Mouse (Mus musculus) midbrain, embryonic 16.5 days (tissue): ENCODE measurements around the gene Fcamr. TPM values are rescaled to one million over a fixed set of nuclear protein-coding genes. Genes with fewer than 3 reads are reported as not detected.

Experiments used
- ATAC-seq: fragments of 200-750 bp; cut with Nextera tagmentation; 2 replicates; pipeline ENCODE4 v1.8.0; 2017; ENCODE audit warnings: moderate TSS enrichment
- H3K27ac ChIP-seq: fragments of 300-500 bp; sonication (generic); 2 replicates; pipeline ENCODE4 v1.5.1; 2014; ENCODE audit warnings: mild to moderate bottlenecking, low read length, mixed read lengths
- H3K27me3 ChIP-seq: fragments of 300-500 bp; sonication (generic); 2 replicates; pipeline ENCODE4 v1.6.1; 2014; ENCODE audit warnings: low read depth, low read length, mixed read lengths; ENCODE audit not compliant: control insufficient read depth, insufficient read depth
- H3K36me3 ChIP-seq: fragments of 300-500 bp; sonication (generic); 2 replicates; pipeline ENCODE4 v1.6.1; 2014; ENCODE audit warnings: mild to moderate bottlenecking, low read length, moderate library complexity, mixed read lengths; ENCODE audit not compliant: control insufficient read depth, insufficient read depth
- H3K4me1 ChIP-seq: fragments of 300-500 bp; sonication (generic); 2 replicates; pipeline ENCODE4 v1.6.1; 2014; ENCODE audit warnings: mild to moderate bottlenecking, low read length, mixed read lengths; ENCODE audit not compliant: control insufficient read depth, insufficient read depth
- H3K4me2 ChIP-seq: fragments of 300-500 bp; sonication (generic); 2 replicates; pipeline ENCODE4 v1.6.1; 2014; ENCODE audit warnings: mild to moderate bottlenecking, low read length, mixed read lengths
- H3K4me3 ChIP-seq: fragments of 300-500 bp; sonication (generic); 2 replicates; pipeline ENCODE4 v1.5.1; 2014; ENCODE audit warnings: low read depth, mild to moderate bottlenecking, low read length, moderate library complexity, mixed read lengths
- H3K9ac ChIP-seq: fragments of 300-500 bp; sonication (generic); 2 replicates; pipeline ENCODE4 v1.6.1; 2014; ENCODE audit warnings: low read depth, low read length, mixed read lengths
- H3K9me3 ChIP-seq: fragments of 300-500 bp; sonication (generic); replicated peaks from 2 replicates; pipeline ENCODE4 v1.6.1; 2014; ENCODE audit warnings: mild to moderate bottlenecking, low read length, mixed read lengths; ENCODE audit not compliant: control insufficient read depth, poor library complexity, severe bottlenecking
- WGBS: fragments of 180-500 bp; shearing (Covaris S2); extraction: QIAGEN DNeasy Blood & Tissue Kit; methylation state at CpG from one replicate; pipeline ENCODE4 v1.1.7; 2014; 5-methylcytosine and 5-hydroxymethylcytosine counted together
- polyA plus RNA-seq: library from polyadenylated mRNA; unstranded; fragments of >200 nt; fragmentation: Nextera tagmentation; extraction: Ambion mirVana; gene quantifications from 2 replicates; pipeline ENCODE4 v1.2.1, GENCODE M21; 2015

The Fcamr gene
- polyA plus RNA-seq, 1 experiment from 2014 or later: not detected

DNA sequence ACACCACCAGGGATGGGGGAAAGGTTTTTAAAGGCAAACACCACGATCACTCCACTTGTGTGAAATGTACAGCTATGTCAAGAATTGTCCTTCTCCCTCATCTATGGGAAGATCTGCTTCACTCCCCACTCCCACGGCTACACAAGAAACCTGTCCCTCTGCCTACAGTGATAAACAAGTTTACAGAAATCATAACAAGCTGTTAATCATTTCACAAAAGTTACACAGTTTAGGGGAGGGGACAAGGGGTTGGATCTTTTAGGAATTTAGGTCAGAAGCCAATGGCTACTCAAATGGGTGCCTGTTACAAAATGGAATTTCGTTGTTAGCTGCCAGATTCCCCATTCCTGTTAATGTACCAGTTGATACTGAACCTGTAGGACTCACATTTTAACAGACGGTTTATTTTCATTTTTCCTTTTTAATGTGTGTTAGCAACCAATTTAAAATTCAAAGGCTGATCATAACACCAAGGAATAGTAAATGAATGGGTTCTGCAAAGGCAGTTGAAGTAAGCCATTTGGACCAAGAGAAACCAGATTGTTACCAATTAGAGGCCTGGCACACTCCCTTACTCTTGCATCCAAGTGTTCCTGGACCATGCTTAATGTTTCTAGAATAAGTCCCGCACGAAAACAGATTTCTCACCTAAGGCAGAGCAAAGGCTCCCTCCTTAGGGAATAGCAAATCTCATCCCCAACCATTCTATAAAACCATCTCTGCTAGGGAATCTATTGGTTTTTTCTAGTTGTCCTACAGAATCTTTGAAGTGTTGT, 34.6 kb downstream of the Fcamr start:
- no peak for ATAC-seq
- WGBS: 90% methylated on average over 6 of the region's 6 CpGs
- H3K27ac ChIP-seq: no peak overlapping the region
- H3K4me1 ChIP-seq: no peaks in the 10 kb centered on the region
- no peak overlapping the region for H3K4me3 ChIP-seq
- no peaks in the 10 kb centered on the region for H3K9me3 ChIP-seq
- no peak overlapping the region for H3K4me2 ChIP-seq
- no peak overlapping the region for H3K9ac ChIP-seq
- H3K27me3 ChIP-seq: no peaks in the 10 kb centered on the region
- no peaks in the 10 kb centered on the region for H3K36me3 ChIP-seq

DNA sequence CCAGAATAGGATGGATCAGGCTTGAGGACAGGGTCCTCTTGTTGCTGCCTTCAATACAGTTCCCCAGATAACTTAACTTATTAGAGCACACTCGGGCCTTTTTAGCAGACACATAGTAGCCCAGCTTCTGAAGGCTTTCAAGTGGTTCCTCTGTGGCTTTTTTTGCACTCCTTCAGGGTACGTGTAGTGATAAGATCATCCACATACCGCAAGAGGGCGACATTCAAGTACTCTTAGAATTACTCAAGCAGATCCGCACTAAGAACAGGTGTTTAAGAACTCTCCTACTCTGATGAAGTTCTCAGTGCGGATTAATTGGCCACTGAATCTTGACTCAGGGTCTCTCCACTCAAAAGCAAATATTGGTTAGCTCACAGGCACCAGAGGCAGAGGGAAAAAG, 37.6 kb downstream of the Fcamr start:
- Histone ChIP-seq H3K27me3 (no peaks in the 10 kb centered on the region), H3K9ac (no peak overlapping the region), H3K36me3 (no peaks in the 10 kb centered on the region), H3K9me3 (no peaks in the 10 kb centered on the region), H3K27ac (no peak overlapping the region), H3K4me2 (no peak overlapping the region), H3K4me3 (no peak overlapping the region), H3K4me1 (no peaks in the 10 kb centered on the region)
- WGBS: 45% methylated on average over 6 of the region's 6 CpGs
- no peak for ATAC-seq

DNA sequence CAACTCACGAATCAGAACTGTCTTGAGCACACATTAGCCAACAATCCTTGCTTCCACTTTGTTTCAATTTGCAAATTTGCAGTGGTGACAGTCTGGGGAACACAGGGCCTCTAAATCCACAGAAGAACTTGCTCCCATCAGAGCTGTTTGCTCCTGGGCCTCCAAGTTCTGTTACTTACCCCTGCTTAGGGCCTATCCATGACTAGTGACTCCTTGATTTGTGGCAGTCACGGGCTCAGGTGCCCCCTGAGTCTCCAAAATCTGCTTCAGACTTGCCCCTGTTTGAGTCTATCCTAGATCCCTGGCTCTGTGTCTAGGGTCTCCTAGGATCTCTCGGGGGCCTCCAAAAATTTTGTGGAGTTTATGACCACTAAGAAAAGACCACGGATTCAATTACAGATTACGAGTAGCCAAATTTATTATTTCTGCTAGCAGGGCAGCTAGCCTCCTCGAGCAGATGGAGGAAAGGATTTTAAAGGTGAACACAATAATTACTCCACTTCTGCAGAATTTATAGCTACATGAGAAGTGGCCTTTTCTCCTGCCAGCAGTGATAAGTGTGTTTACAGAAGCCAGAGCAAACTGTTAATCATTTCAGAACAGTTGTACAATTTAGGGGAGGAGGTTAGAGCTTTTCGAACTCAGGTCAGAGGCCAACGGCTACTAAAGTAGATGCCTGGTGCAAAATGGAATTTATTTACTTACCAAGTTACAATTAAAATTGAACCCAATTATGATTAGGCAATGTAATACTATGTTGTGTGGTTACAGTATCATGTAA, 40.1 kb downstream of the Fcamr start:
- Histone ChIP-seq H3K9ac (no peak overlapping the region), H3K27me3 (no peaks in the 10 kb centered on the region), H3K4me2 (no peak overlapping the region), H3K36me3 (no peaks in the 10 kb centered on the region), H3K27ac (no peak overlapping the region), H3K9me3 (no peaks in the 10 kb centered on the region), H3K4me3 (no peak overlapping the region), H3K4me1 (no peaks in the 10 kb centered on the region)
- 85% methylated on average over 8 of the region's 8 CpGs for WGBS
- ATAC-seq: no peak

DNA sequence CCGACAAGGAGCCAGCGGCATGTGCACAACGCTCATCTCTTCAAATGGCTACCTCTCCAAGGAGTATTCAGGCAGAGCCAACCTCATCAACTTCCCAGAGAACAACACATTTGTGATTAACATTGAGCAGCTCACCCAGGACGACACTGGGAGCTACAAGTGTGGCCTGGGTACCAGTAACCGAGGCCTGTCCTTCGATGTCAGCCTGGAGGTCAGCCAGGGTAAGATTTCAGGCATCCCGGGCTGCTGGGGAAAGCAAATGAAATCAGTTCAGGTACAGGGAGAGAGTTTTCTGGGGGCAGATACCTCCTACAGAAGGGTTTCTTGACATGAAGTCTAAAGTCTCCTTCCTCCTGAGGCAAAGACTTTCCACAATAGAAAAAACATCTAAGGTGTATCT, 40.9 kb downstream of the Fcamr start:
- ATAC-seq: no peak
- Histone ChIP-seq H3K9me3 (no peaks in the 10 kb centered on the region), H3K9ac (no peak overlapping the region), H3K4me1 (no peaks in the 10 kb centered on the region), H3K27ac (no peak overlapping the region), H3K27me3 (no peaks in the 10 kb centered on the region), H3K4me2 (no peak overlapping the region), H3K36me3 (no peaks in the 10 kb centered on the region), H3K4me3 (no peak overlapping the region)
- WGBS: 88% methylated on average over 7 of the region's 7 CpGs

DNA sequence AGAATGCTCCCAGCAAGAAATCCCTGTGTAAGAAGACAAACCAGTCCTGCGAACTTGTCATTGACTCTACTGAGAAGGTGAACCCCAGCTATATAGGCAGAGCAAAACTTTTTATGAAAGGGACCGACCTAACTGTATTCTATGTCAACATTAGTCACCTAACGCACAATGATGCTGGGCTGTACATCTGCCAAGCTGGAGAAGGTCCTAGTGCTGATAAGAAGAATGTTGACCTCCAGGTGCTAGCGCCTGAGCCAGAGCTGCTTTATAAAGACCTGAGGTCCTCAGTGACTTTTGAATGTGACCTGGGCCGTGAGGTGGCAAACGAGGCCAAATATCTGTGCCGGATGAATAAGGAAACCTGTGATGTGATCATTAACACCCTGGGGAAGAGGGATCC, 43.8 kb downstream of the Fcamr start:
- H3K27ac ChIP-seq: no peak overlapping the region
- no peak overlapping the region for H3K4me2 ChIP-seq
- no peaks in the 10 kb centered on the region for H3K9me3 ChIP-seq
- no peak overlapping the region for H3K9ac ChIP-seq
- no peak for ATAC-seq
- H3K4me1 ChIP-seq: no peaks in the 10 kb centered on the region
- H3K4me3 ChIP-seq: no peak overlapping the region
- no peaks in the 10 kb centered on the region for H3K27me3 ChIP-seq
- WGBS: 89% methylated on average over 7 of the region's 7 CpGs
- H3K36me3 ChIP-seq: no peaks in the 10 kb centered on the region

DNA sequence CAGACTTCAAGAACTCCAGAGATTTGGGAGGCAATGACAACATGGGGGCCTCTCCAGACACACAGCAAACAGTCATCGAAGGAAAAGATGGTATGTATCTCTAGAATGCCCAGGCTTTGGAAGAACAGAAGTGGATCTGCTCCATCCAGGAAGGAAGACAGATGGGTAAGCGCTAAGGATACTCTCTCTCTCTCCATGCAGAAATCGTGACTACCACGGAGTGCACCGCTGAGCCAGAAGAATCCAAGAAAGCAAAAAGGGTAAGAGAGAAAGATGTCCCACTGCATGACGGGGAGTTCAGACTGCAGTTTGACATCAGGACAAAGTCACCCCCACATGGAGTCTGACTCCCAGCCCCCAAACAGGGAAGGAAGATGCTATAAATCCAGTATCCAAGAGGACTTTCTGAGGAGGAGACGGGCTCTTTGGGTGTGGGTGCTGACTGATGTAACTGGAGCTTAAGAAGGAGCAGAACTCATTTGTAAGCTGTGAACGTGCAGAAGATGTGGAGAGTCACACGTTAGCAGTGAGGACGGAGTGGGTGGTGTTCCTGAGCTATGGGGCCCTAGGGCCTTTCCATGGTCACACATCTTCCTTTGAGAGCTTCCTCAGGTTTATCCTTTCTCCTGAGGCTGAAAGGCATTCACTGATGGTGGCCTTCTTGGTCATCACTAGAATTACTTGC, 49.0 kb downstream of the Fcamr start:
- Histone ChIP-seq H3K27ac (no peak overlapping the region), H3K4me1 (no peaks in the 10 kb centered on the region), H3K9ac (no peak overlapping the region), H3K9me3 (no peaks in the 10 kb centered on the region), H3K4me3 (no peak overlapping the region), H3K36me3 (no peaks in the 10 kb centered on the region), H3K4me2 (no peak overlapping the region), H3K27me3 (no peaks in the 10 kb centered on the region)
- 90% methylated on average over 10 of the region's 10 CpGs for WGBS
- no peak for ATAC-seq

DNA sequence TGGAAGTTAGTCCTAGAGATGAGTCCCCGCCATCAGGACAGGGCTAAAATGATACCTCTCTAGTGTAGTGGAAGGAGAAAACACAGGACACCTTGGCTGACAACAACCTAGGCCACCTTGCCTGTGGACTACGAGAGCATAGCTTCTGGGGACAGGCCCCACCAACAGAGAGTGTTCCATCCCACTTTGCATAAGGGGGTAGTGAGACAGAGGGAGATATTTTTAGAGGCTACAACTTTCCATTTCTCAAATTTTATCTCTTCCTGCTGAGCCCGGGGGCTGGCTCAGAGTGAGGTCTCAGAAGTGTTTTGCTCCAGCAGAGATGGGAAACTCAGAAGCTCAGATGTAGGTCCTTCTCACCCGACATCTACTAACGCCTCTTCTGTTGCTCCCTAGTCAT, 49.7 kb downstream of the Fcamr start:
- Histone ChIP-seq H3K9me3 (no peaks in the 10 kb centered on the region), H3K9ac (no peak overlapping the region), H3K4me1 (no peaks in the 10 kb centered on the region), H3K27me3 (no peaks in the 10 kb centered on the region), H3K4me2 (no peak overlapping the region), H3K4me3 (no peak overlapping the region), H3K27ac (no peak overlapping the region), H3K36me3 (no peaks in the 10 kb centered on the region)
- ATAC-seq: no peak
- WGBS: 89% methylated on average over 5 of the region's 5 CpGs

DNA sequence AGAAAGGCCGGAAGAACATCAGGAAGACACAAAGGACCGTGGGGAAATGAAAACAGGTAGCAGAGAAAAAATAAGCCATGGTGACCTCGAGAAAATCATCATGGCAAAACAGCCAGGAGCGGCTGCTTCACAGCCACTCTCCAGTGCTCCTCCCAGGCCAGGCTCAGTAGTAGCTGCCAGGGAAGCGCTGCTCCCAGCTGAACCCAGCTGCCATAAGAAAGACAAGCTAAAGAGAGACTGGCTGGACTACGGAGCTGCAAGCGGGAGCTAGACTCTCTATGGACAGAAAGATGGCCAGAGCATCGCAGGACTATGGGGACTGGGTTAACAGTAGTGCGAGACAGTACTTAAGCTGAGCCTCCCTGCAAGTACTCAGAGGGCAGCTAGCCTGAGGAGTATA, 54.1 kb downstream of the Fcamr start:
- H3K4me3 ChIP-seq: no peak overlapping the region
- H3K9me3 ChIP-seq: no peaks in the 10 kb centered on the region
- H3K9ac ChIP-seq: no peak overlapping the region
- no peaks in the 10 kb centered on the region for H3K4me1 ChIP-seq
- H3K27me3 ChIP-seq: no peaks in the 10 kb centered on the region
- H3K4me2 ChIP-seq: no peak overlapping the region
- 78% methylated on average over 9 of the region's 9 CpGs for WGBS
- H3K27ac ChIP-seq: no peak overlapping the region
- no peaks in the 10 kb centered on the region for H3K36me3 ChIP-seq
- no peak for ATAC-seq

DNA sequence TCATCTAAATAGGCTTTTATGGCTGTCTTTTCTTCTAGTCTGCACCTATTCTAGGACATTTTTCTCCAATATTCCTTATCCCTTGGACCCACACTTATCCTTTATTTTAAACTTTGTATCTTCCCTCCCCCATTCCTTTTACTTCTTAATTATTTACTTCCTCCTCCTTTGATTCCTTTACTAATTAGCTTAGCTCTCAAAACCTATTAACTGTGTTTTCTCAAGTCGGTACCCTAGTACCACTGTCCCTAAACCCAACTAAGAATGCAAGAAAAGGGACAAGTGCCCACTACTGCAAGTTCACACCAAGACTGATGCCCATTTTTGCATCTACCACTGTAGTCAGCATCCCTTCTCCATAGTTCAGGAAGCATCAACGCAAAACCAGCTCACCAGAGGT, 55.0 kb downstream of the Fcamr start:
- Histone ChIP-seq H3K27ac (no peak overlapping the region), H3K4me3 (no peak overlapping the region), H3K9me3 (no peaks in the 10 kb centered on the region), H3K9ac (no peak overlapping the region), H3K36me3 (no peaks in the 10 kb centered on the region), H3K4me1 (no peaks in the 10 kb centered on the region), H3K4me2 (no peak overlapping the region), H3K27me3 (no peaks in the 10 kb centered on the region)
- WGBS: 85% methylated on average over 2 of the region's 2 CpGs
- ATAC-seq: no peak
